Mouse (Mus musculus) frontal cortex, postnatal 36 days (tissue): Measurements from ENCODE around the gene Gpbp1l1.

Source experiments
- DNase-seq, 2 experiments: peaks; one replicate each; pipeline ENCODE4 v3.0.0; 2022; ENCODE audit warnings: low spot score in 2 of 2

Gene Gpbp1l1

GRCm38 (mm10) chr4:116635197-116635596 lies 77.7 kb downstream of the Gpbp1l1 start:
- DNase-seq, result no peak

- DNase-seq, result no peak
Observed at GRCm38 (mm10) chr4:116638821-116639220, 81.4 kb downstream of the Gpbp1l1 start.

- no peak for DNase-seq
Observed at GRCm38 (mm10) chr4:116642071-116642470, 84.6 kb downstream of the Gpbp1l1 start.
